Mouse (Mus musculus) adrenal gland, postnatal 4 days (tissue): ENCODE results near the gene Sytl3. TPM values are rescaled to one million over a fixed set of nuclear protein-coding genes. Genes with fewer than 3 reads are reported as not detected.

Experiments
- DNase-seq, 2 experiments: peaks; one replicate each; pipeline ENCODE4 v3.0.0; 2021 to 2022; ENCODE audit warnings: low spot score in 2 of 2, mixed read lengths in 2 of 2
- total RNA-seq, 2 experiments: library from RNA; stranded (reverse); gene quantifications; 2 replicates each; pipeline ENCODE4 v1.2.3; 2021

Gene Sytl3
- total RNA-seq, 2 experiments from 2014 or later = 0.68 to 0.73 TPM

GRCm38 (mm10) chr17:6736306-6737272, 77.7 kb downstream of the Sytl3 start:
- DNase-seq = no peak

- DNase-seq = no peak
Observed at GRCm38 (mm10) chr17:6737273-6737997, 78.5 kb downstream of the Sytl3 start.

- peak in 1 of 2 experiments; percentile 0 for DNase-seq
Observed at GRCm38 (mm10) chr17:6738836-6739235, 79.9 kb downstream of the Sytl3 start.

- peak in 1 of 2 experiments; percentile 1 for DNase-seq
Observed at GRCm38 (mm10) chr17:6739266-6739665, 80.4 kb downstream of the Sytl3 start.

- DNase-seq = peak in 1 of 2 experiments; percentile 2
Observed at GRCm38 (mm10) chr17:6739756-6740155, 80.9 kb downstream of the Sytl3 start.

GRCm38 (mm10) chr17:6740331-6741170, 81.7 kb downstream of the Sytl3 start:
- no peak for DNase-seq

GRCm38 (mm10) chr17:6741271-6741670, 82.4 kb downstream of the Sytl3 start:
- DNase-seq = no peak

GRCm38 (mm10) chr17:6742083-6743038, 83.5 kb downstream of the Sytl3 start:
- no peak for DNase-seq

GRCm38 (mm10) chr17:6743039-6743575, 84.2 kb downstream of the Sytl3 start:
- DNase-seq = no peak

GRCm38 (mm10) chr17:6743787-6744239, 84.9 kb downstream of the Sytl3 start:
- DNase-seq = no peak

GRCm38 (mm10) chr17:6744366-6744765, 85.5 kb downstream of the Sytl3 start:
- no peak for DNase-seq

- DNase-seq = no peak
Observed at GRCm38 (mm10) chr17:6744871-6745270, 86.0 kb downstream of the Sytl3 start.

- DNase-seq = no peak
Observed at GRCm38 (mm10) chr17:6745503-6745902, 86.6 kb downstream of the Sytl3 start.

GRCm38 (mm10) chr17:6745975-6746374, 87.1 kb downstream of the Sytl3 start:
- no peak for DNase-seq

GRCm38 (mm10) chr17:6746452-6747231, 87.7 kb downstream of the Sytl3 start:
- DNase-seq = no peak

- no peak for DNase-seq
Observed at GRCm38 (mm10) chr17:6747478-6747877, 88.6 kb downstream of the Sytl3 start.

GRCm38 (mm10) chr17:6748779-6749464, 90.0 kb downstream of the Sytl3 start:
- no peak for DNase-seq

GRCm38 (mm10) chr17:6751221-6751859, 92.4 kb downstream of the Sytl3 start:
- DNase-seq = no peak
